25 mouse cellular contexts compared by ENCODE assay signal in genomic region chr10:83310356-83310755, GRCm38 (mm10). TPM values are rescaled to one million over a fixed set of nuclear protein-coding genes. Genes with fewer than 3 reads are reported as not detected.
DNase-seq lines count a peak whose midpoint lies in the region; ATAC-seq and TF ChIP-seq lines count a peak whose summit lies in the region.
"Had no signal": no experiment of that assay in that cellular context is flagged by ENCODE, and none has a peak within 500 bp of the region (broad histone marks: within the 10 kb centered on the region; RNA-seq: fewer than 3 reads in every experiment).

No protein-coding gene starts in this region.

- WGBS in liver, postnatal 0 days (ENCODE audit: insufficient replicate concordance) = 74% methylated on average over 7 of the region's 7 CpGs
- 75% methylated on average over 7 of the region's 7 CpGs for WGBS in liver, embryonic 12.5 days (ENCODE audit: insufficient replicate concordance)

- H3K4me2 ChIP-seq in liver, postnatal 0 days (ENCODE audit: low read depth, low read length) = no peak overlapping the region
- H3K4me2 ChIP-seq in liver, embryonic 12.5 days = no peak overlapping the region
- H3K4me2 ChIP-seq: embryonic facial prominence, embryonic 13.5 days; embryonic facial prominence, embryonic 15.5 days; forebrain, embryonic 12.5 days had no signal

- ATAC-seq in liver, postnatal 0 days = peak; percentile 89
- ATAC-seq in liver, embryonic 12.5 days = no peak
- ATAC-seq: activated CD4-positive, CD25-positive, alpha-beta regulatory T cell, adult 4 months; CD4-positive, CD25-positive, alpha-beta regulatory T cell, adult 4 months; forebrain, embryonic 14.5 days; forebrain, embryonic 16.5 days; Patski had no signal

- DNase-seq in cerebellum, adult 18-20 months = peak; percentile 43 to 50
- no peak for DNase-seq in cerebellum, postnatal 14 days
- DNase-seq in cerebellum, postnatal 36 days = peak; percentile 17 to 29
- no peak for DNase-seq in cerebellum, adult 11 months
- no peak for DNase-seq in liver, postnatal 0 days
- DNase-seq: adrenal gland, adult 8-10 months; adrenal gland, postnatal 14 days; adrenal gland, postnatal 36 days; B cell, adult 2 months; cerebellum, adult 11-12 months; cerebellum, adult 8-10 months; embryo, embryonic 11 days had no signal

- no peak overlapping the region for H3K4me3 ChIP-seq in liver, postnatal 0 days (ENCODE audit: low read depth, low read length)
- H3K4me3 ChIP-seq in liver, embryonic 12.5 days = no peak overlapping the region
- H3K4me3 ChIP-seq: embryonic facial prominence, embryonic 13.5 days; embryonic facial prominence, embryonic 15.5 days; erythroblast, embryonic 14.5 days; forebrain, embryonic 10.5 days; forebrain, embryonic 12.5 days had no signal

- no peak overlapping the region for H3K9ac ChIP-seq in liver, postnatal 0 days (replicated peaks)
- H3K9ac ChIP-seq in liver, embryonic 12.5 days = no peak overlapping the region
- H3K9ac ChIP-seq: embryonic facial prominence, embryonic 13.5 days; embryonic facial prominence, embryonic 15.5 days; forebrain, embryonic 12.5 days had no signal

- TF ChIP-seq EP300 in liver, postnatal 0 days (IDR thresholded peaks at IDR 0.05; ENCODE audit: low read depth) = no peak

- TF ChIP-seq CTCF in liver, postnatal 0 days (IDR thresholded peaks at IDR 0.05; ENCODE audit: low read depth) = no peak

- H3K27me3 ChIP-seq in liver, postnatal 0 days (ENCODE audit: insufficient read depth, low read length) = no peaks in the 10 kb centered on the region
- no peaks in the 10 kb centered on the region for H3K27me3 ChIP-seq in liver, embryonic 12.5 days (replicated peaks)
- H3K27me3 ChIP-seq: CH12.LX; embryonic facial prominence, embryonic 13.5 days; embryonic facial prominence, embryonic 15.5 days; forebrain, embryonic 12.5 days; Patski had no signal

- H3K9me3 ChIP-seq in liver, postnatal 0 days (ENCODE audit: low read length) = peaks cover 3% of the 10 kb centered on the region
- H3K9me3 ChIP-seq in liver, embryonic 12.5 days (replicated peaks) = 0 out of 2 replicates have a peak, but pooled peaks cover 5% of the 10 kb centered on the region
- H3K9me3 ChIP-seq: embryonic facial prominence, embryonic 15.5 days had no signal

- H3K4me1 ChIP-seq in liver, postnatal 0 days (ENCODE audit: insufficient read depth) = peaks cover 3% of the 10 kb centered on the region; the same call in 1 of the 2 replicates
- peaks cover 15% of the 10 kb centered on the region for H3K4me1 ChIP-seq in liver, embryonic 12.5 days
- H3K4me1 ChIP-seq: embryonic facial prominence, embryonic 13.5 days; embryonic facial prominence, embryonic 15.5 days; forebrain, embryonic 10.5 days; forebrain, embryonic 12.5 days had no signal

- no peak overlapping the region for H3K27ac ChIP-seq in liver, postnatal 0 days (ENCODE audit: low read depth)
- H3K27ac ChIP-seq in liver, embryonic 12.5 days = no peak overlapping the region
- H3K27ac ChIP-seq: embryonic facial prominence, embryonic 13.5 days; embryonic facial prominence, embryonic 15.5 days; forebrain, embryonic 10.5 days; forebrain, embryonic 12.5 days had no signal

- no peaks in the 10 kb centered on the region for H3K36me3 ChIP-seq in liver, postnatal 0 days (replicated peaks; ENCODE audit: insufficient read depth, low read length)
- no peaks in the 10 kb centered on the region for H3K36me3 ChIP-seq in liver, embryonic 12.5 days
- H3K36me3 ChIP-seq: embryonic facial prominence, embryonic 13.5 days; embryonic facial prominence, embryonic 15.5 days; forebrain, embryonic 10.5 days; forebrain, embryonic 12.5 days; G1E had no signal

RNA-seq across cellular contexts. Expression of gene Slc41a2, which starts 27.3 kb away (rescaled TPM):
- polyA plus RNA-seq in liver, postnatal 0 days (2015; fragmentation: Nextera tagmentation; extraction: Ambion mirVana) = 0.20 and 0.76 TPM in 2 replicates
- polyA plus RNA-seq in liver, embryonic 12.5 days (2016; fragmentation: Nextera tagmentation; extraction: Ambion mirVana) = 0.11 and 0.13 TPM in 2 replicates
- polyA plus RNA-seq: erythroblast, embryonic 14.5 days; G1E had no signal

RNA-seq across cellular contexts. Expression of gene D10Wsu102e, which starts 49.7 kb away (rescaled TPM):
- polyA plus RNA-seq in liver, postnatal 0 days (2015; fragmentation: Nextera tagmentation; extraction: Ambion mirVana) = 0.14 and 0.16 TPM in 2 replicates
- 0.43 and 0.45 TPM in 2 replicates for polyA plus RNA-seq in liver, embryonic 12.5 days (2016; fragmentation: Nextera tagmentation; extraction: Ambion mirVana)

Comparison
In these comparisons a context has a peak if more than half of its experiments do, and no peak if none do; other contexts are left out.
1. DNase-seq: peak in cerebellum, adult 18-20 months (2 of 2) and cerebellum, postnatal 36 days (2 of 2); none in cerebellum, postnatal 14 days (0 of 2), cerebellum, adult 11 months (single experiment) and liver, postnatal 0 days (single experiment).